Mouse (Mus musculus) heart, postnatal 0 days (tissue): ENCODE measurements around the gene Rnaseh2c.

Source experiments
- CTCF ChIP-seq: IDR thresholded peaks from 2 replicates; pipeline ENCODE4 v1.5.1; 2016; ENCODE audit warnings: antibody characterized with exemption, control low read depth, low read depth
- EP300 ChIP-seq: IDR thresholded peaks from 2 replicates; pipeline ENCODE4 v1.6.1; 2016; ENCODE audit warnings: antibody characterized with exemption, low read depth

- no peak for TF ChIP-seq CTCF
- no peak for TF ChIP-seq EP300
Observed at GRCm38 (mm10) chr19:5570353-5571246, 31.1 kb upstream of the Rnaseh2c start.
